Mouse (Mus musculus) monocyte, adult 2 months (primary cell): ENCODE measurements at regions not wholly inside any gene's neighbourhood (a gene's known extent, or its start where the extent isn't known, plus 50 kb on each side); places are given as distances from the start of the nearest gene placed in this dataset.
"Not testable (repeated sequence)": the region's sequence is repeated elsewhere in the genome, so short reads cannot be mapped to it uniquely, and the experiment has no call there.

Experiments used
- DNase-seq, 2 experiments: peaks; one replicate each; pipeline ENCODE4 v3.0.0; 2022; ENCODE audit warnings: low spot score in 2 of 2, low read depth in 1 of 2

GRCm38 (mm10) chr5:148657936-148658640, 105.5 kb upstream of the Ubl3 start:
- DNase-seq, result no peak

GRCm38 (mm10) chr5:148652525-148653243, 100.1 kb upstream of the Ubl3 start:
- DNase-seq, result peak; percentile 32 to 43

DNA sequence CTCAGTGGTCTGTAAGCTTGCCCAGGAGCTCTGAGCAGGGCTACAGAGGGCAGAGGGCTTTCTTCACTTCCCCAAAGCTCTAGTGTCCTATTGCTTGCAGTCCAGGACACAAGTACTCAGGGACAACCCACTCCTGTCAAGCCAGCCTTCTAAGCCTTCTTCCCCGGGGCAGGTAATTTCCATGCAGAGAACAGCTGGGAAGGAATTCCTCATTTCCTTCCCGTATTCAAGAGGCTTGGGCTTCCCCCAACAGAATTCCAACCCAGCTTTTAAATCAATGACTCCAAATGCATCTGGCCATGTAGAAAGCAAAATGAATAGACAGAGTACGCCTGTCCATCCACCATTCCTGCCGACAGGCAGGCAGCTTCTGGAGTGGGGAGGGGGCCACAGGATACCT, 99.1 kb upstream of the Ubl3 start:
- DNase-seq, result no peak

GRCm38 (mm10) chr5:148649573-148649972, 97.0 kb upstream of the Ubl3 start:
- DNase-seq, result not testable (repeated sequence)

GRCm38 (mm10) chr5:148649123-148649522, 96.5 kb upstream of the Ubl3 start:
- DNase-seq, result no peak

DNA sequence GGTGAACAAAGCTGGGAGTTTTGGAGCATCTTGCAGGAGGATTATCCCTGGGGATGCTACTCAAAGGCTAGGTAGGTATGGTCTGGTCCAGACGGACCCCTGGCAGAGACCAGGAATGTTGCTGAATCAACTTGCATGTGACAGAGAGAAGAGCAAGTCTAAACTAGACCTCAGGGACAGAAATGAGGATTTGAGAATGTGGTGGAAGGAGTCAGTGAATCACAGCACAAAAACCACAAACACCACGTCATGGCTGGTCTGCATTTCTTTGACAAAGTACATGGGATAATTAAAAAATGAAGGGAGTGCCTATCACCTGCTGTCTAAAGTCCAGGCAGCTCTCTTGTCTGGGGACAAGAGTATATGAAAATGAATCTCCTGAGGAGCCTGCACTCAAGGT, 95.1 kb upstream of the Ubl3 start:
- DNase-seq, result no peak

DNA sequence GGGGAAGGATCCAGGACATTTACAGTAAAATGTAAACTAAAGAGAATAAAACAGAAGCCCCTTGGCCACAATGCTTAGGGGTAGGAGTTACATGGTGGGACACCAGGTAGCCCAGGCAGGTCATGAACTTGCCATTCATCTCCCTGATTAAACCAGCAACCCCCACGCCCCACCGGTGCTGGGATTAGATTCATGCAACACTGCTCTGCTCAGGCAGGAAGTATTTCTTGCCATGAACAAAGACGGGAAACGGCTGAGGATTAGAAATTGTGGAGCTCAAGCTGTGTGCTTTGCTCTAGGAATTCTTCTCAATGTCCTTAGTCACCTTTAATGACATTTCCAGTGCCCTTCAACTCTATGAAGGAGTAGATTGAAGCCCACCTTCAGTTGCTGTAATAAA, 93.2 kb upstream of the Ubl3 start:
- no peak for DNase-seq

DNA sequence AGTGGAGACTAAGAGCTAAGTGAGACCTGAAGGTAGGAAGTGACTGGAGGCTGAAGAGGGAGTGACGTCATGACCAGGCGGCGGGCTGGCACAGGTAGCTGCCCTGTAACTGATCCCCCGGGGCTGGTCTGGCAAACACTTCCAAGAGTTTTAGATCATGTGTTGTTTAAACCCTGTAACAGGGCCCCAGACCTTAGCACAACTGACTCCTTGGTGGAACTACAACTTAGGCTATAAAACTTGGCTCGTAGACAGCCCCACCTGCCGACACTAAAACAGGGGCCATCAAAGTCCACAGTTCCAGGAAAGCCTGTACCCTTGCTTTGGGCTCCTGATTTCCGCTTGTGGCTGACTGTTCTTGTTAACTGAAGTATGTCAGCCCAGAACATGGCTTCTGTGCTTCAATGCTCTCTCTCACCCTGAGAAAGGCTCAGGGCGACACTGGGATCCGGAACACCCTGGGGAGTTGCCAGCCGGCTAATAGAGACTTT, 92.6 kb upstream of the Ubl3 start:
- DNase-seq, result no peak

- no peak for DNase-seq
These were observed 91.8 kb upstream of the Ubl3 start for GRCm38 (mm10) chr5:148644345-148644744.

GRCm38 (mm10) chr5:148641652-148642395, 89.2 kb upstream of the Ubl3 start:
- DNase-seq, result no peak

DNA sequence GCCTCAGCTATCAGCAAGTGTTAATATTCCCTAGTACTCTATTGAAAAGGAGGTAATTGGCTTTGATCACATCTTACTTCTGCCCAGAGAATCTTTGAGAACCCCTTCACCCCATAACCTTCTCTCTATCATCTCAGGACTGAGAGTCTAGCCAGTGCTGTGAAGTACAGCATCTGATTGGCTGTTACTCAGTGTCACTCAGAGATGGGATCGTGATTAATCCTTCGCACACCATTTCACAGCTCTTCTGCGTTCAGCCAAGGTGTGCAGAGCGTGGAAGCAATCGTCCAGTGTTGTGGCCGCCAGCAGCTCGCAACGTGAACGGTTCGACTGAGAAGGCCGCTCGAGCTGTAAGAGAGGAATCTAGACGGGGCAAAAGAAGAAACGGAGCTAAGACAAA, 87.9 kb upstream of the Ubl3 start:
- DNase-seq, result no peak

DNA sequence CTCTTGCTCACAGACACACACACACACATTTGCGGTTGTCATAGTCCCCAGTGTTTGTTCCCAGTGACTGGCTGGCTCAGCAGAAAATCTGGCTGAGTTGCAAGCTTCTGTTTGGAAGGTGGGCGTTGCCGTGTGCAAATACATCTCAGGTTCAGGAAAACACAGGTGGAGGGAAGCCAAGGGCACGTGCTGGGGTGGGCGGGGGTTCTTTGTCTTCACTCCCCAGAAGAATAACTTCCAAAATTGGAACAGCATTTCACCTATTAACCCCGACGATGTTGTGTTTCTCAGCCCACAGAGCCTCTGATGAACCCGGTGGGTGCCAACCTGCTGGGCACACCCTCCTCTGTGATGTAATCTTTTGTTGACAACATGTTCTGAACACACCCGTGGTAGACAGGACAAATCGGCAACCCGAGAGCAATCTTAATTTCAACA, 82.3 kb upstream of the Ubl3 start:
- peak; percentile 26 to 44 for DNase-seq

- peak in 1 of 2 experiments; percentile 33 for DNase-seq
These were observed 81.4 kb upstream of the Ubl3 start for GRCm38 (mm10) chr5:148633999-148634398.

GRCm38 (mm10) chr5:148633331-148633730, 80.7 kb upstream of the Ubl3 start:
- no peak for DNase-seq

GRCm38 (mm10) chr5:148632516-148633170, 80.1 kb upstream of the Ubl3 start:
- DNase-seq, result no peak

DNA sequence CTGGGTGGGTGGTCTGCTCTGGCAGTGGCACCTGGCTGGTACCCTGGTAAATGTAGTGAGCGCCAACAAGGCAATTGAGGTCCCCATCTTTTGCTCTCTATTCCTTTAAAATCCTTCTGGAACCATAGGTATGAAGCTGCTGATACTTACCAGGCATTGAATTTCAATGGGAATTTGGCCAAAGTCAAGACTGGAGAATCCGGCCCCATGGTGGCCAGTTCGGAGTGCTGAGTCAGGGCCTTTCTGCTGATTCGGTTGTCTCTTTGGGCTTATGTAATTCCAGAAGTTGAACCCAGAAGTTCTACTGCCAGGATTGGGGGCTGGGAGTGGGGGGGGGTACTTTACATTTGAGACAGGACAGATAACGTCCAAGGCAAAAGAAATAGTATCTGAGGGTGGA, 79.0 kb upstream of the Ubl3 start:
- DNase-seq, result no peak

DNA sequence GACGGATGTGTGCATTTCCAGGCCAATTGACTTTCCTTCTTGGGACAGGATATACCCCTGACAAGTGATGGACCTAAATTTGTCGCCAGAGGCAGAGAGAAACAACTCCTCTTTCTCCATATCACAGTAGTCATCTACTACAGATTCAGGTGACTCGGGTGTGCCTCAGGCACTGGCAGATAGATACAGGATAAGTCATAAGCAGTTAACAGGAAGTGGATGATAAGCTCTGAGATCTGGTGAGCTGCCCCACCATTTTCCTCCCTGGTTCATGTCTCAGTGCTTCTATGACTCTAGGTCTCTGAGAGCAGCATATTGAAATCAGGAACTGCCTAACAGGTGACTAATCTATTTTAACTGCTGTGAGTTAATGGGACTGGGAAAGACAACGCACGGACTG, 73.4 kb upstream of the Ubl3 start:
- DNase-seq, result no peak

GRCm38 (mm10) chr5:148624649-148625405, 72.2 kb upstream of the Ubl3 start:
- no peak for DNase-seq

DNA sequence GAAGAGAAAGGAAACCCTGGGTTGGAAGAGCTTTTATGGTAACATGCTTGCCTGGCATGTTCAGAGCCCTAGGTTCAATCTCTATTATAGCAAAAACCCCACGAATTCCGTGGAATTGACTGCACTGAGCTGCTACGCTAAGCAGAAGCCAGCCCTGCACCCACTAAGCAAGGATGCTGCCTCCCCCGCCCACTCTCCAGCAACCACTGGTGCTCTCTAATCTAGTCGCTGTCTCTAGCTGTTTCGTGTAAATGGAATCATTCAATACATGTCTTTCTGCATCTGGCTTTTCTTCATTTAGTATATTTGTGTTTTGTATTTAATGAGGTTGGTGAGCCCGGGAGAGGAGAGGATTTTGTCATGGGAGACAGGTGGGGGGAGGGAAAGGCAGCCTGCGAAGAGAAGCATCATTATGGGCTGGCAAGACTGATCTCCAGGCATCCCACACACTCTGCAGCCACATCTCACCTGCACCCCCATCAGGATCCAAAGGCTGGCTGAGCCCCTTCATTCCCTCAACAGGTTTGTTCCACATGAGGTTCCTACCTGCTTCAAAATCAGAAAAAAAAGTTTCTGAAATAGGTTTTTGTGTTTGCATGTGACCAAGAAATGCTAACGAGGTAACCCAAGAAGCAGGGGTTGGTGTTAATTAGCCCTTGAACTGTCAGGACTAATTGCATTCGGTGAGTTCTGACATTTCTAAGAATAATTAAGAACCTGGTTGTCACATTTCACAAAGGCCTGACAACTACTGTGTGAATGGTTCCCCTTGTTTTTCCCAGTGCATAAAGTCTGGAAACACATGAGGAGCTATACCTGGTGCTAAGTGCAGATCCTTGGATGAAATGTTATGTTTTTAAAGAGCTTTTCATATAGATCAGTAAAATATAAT, 68.6 kb upstream of the Ubl3 start:
- no peak for DNase-seq

GRCm38 (mm10) chr5:148619917-148620316, 67.3 kb upstream of the Ubl3 start:
- no peak for DNase-seq
